Mouse (Mus musculus) myocyte (in vitro differentiated cells): ENCODE data around the gene Lmo7.

Experiments
- E2F4 ChIP-seq: IDR thresholded peaks from one replicate; pipeline ENCODE4 v1.6.1; 2011; ENCODE audit warnings: mild to moderate bottlenecking, control low read depth, moderate library complexity; ENCODE audit not compliant: insufficient read depth
- MYOD1 ChIP-seq, 3 experiments: IDR thresholded peaks; one replicate each; pipeline ENCODE4 v1.6.1; 2011; ENCODE audit warnings: control low read depth in 2 of 3, low read depth in 2 of 3, mild to moderate bottlenecking in 2 of 3, moderate library complexity in 1 of 3; ENCODE audit not compliant: insufficient read length in 2 of 3, control insufficient read depth in 1 of 3
- POLR2A ChIP-seq: IDR thresholded peaks from one replicate; pipeline ENCODE4 v1.6.1; 2011; ENCODE audit warnings: low read depth, mild to moderate bottlenecking, control low read depth, moderate library complexity; ENCODE audit not compliant: insufficient read length
- TCF12 ChIP-seq: IDR thresholded peaks from one replicate; pipeline ENCODE4 v1.6.1; 2011; ENCODE audit warnings: mild to moderate bottlenecking, control low read depth; ENCODE audit not compliant: poor library complexity, insufficient read depth, severe bottlenecking

DNA sequence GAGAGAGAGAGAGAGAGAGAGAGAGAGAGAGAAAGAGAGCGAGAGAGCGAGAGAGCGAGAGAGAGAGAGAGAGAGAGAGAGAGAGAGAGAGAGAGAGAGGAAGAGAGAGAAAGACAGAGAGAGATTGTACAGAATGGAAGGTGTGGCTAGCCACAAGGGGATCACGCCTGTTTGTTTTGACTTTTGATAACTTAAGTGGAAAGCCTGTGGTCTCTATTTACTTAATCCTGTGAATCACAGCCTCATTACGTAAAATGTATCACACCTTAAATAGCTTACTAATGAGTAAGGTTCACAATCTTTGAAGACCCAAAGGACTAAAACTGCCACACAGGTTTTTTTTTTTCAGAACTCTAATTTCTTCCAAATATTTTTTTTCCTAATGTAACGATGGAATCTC is 58.7 kb downstream of the Lmo7 start:
- TF ChIP-seq POLR2A: no peak
- TF ChIP-seq TCF12: no peak
- no peak for TF ChIP-seq E2F4
- TF ChIP-seq MYOD1 (IDR thresholded peaks at IDR 0.05; ENCODE audit: control insufficient read depth in 1 of 3, insufficient read length in 2 of 3, low read depth in 2 of 3): no peak
